Mouse (Mus musculus) induced T-regulatory cell, adult 2 months (primary cell): ENCODE measurements at regions not wholly inside any gene's neighbourhood (a gene's known extent, or its start where the extent isn't known, plus 50 kb on each side); places are given as distances from the start of the nearest gene placed in this dataset.
A peak's percentile ranks its signal among the peaks of the same experiment; 100 is the strongest.

Source experiments
- DNase-seq: peaks from one replicate; pipeline ENCODE4 v3.0.0-alpha.2; 2012; ENCODE audit warnings: low read depth

GRCm38 (mm10) chr6:91573487-91573886 lies 57.8 kb downstream of the Lsm3 start:
- no peak for DNase-seq

GRCm38 (mm10) chr6:91574414-91574813 lies 58.7 kb downstream of the Lsm3 start:
- no peak for DNase-seq

- DNase-seq = peak; percentile 80
Observed at GRCm38 (mm10) chr6:91575662-91576364, 60.1 kb downstream of the Lsm3 start.

GRCm38 (mm10) chr6:91576906-91577305 lies 61.2 kb downstream of the Lsm3 start:
- DNase-seq = no peak

GRCm38 (mm10) chr6:91579666-91580065 lies 63.9 kb downstream of the Lsm3 start:
- DNase-seq = no peak

- DNase-seq = no peak
Observed at GRCm38 (mm10) chr6:91580607-91581006, 64.9 kb downstream of the Lsm3 start.

- no peak for DNase-seq
Observed at GRCm38 (mm10) chr6:91582338-91582737, 66.6 kb downstream of the Lsm3 start.

- DNase-seq = no peak
Observed at GRCm38 (mm10) chr6:91583346-91583745, 67.6 kb downstream of the Lsm3 start.

- DNase-seq = peak; percentile 7
Observed at GRCm38 (mm10) chr6:91585543-91585942, 69.8 kb downstream of the Lsm3 start.

GRCm38 (mm10) chr6:91589181-91589580 lies 73.5 kb downstream of the Lsm3 start:
- DNase-seq = no peak

- no peak for DNase-seq
Observed at GRCm38 (mm10) chr6:91590395-91590794, 74.7 kb downstream of the Lsm3 start.

- DNase-seq = no peak
Observed at GRCm38 (mm10) chr6:91590806-91591571, 75.3 kb downstream of the Lsm3 start.

- DNase-seq = no peak
Observed at GRCm38 (mm10) chr6:91592651-91593050, 76.9 kb downstream of the Lsm3 start.

GRCm38 (mm10) chr6:91598942-91599341 lies 83.2 kb downstream of the Lsm3 start:
- no peak for DNase-seq

- DNase-seq = no peak
Observed at GRCm38 (mm10) chr6:91600116-91600515, 83.7 kb upstream of the Slc6a6 start.

GRCm38 (mm10) chr6:91606634-91607215 lies 77.1 kb upstream of the Slc6a6 start:
- DNase-seq = no peak

- DNase-seq = no peak
Observed at GRCm38 (mm10) chr6:91607613-91608272, 76.1 kb upstream of the Slc6a6 start.

- no peak for DNase-seq
Observed at GRCm38 (mm10) chr6:91609671-91610070, 74.2 kb upstream of the Slc6a6 start.

- DNase-seq = no peak
Observed at GRCm38 (mm10) chr6:91615022-91615421, 68.8 kb upstream of the Slc6a6 start.

GRCm38 (mm10) chr6:91616541-91616940 lies 67.3 kb upstream of the Slc6a6 start:
- no peak for DNase-seq

- DNase-seq = peak; percentile 76
Observed at GRCm38 (mm10) chr6:91617031-91617596, 66.7 kb upstream of the Slc6a6 start.

GRCm38 (mm10) chr6:91617685-91618084 lies 66.2 kb upstream of the Slc6a6 start:
- DNase-seq = no peak
